Mouse (Mus musculus) lung, embryonic 16.5 days (tissue): ENCODE results near the gene Smok3c. TPM values are rescaled to one million over a fixed set of nuclear protein-coding genes. Genes with fewer than 3 reads are reported as not detected.

Experiments
- polyA plus RNA-seq: library from polyadenylated mRNA; unstranded; fragments of >200 nt; fragmentation: Nextera tagmentation; extraction: Ambion mirVana; gene quantifications from 2 replicates; pipeline ENCODE4 v1.2.1, GENCODE M21; 2015

Gene Smok3c
- polyA plus RNA-seq, 1 experiment from 2014 or later = not detected

Other genes with a start within 250 kb of the Smok3c start
- gene Pilra, start 216.9 kb upstream of the Smok3c start, polyA plus RNA-seq = 4.4 and 5.2 TPM in 2 replicates
- 1.1 and 1.8 TPM in 2 replicates for gene Pilrb1, start 195.1 kb upstream of the Smok3c start, polyA plus RNA-seq
- gene Pilrb2, start 181.4 kb upstream of the Smok3c start, polyA plus RNA-seq = 1.1 and 1.5 TPM in 2 replicates
- 0.77 and 0.79 TPM in 2 replicates for gene Cyp3a13, start 131.6 kb upstream of the Smok3c start, polyA plus RNA-seq
- 0.08 and 0.10 TPM in 2 replicates for gene Gjc3, start 90.1 kb upstream of the Smok3c start, polyA plus RNA-seq
- 1.1 TPM in 1 of 2 replicates, not detected in the other for gene Azgp1, start 71.7 kb upstream of the Smok3c start, polyA plus RNA-seq
- gene Smok3a, start 31.9 kb upstream of the Smok3c start, polyA plus RNA-seq = not detected in 2 replicates
- gene Smok3b, start 31.8 kb upstream of the Smok3c start, polyA plus RNA-seq = not detected in 2 replicates
- 14.8 and 18.1 TPM in 2 replicates for gene Zkscan1, start 31.9 kb downstream of the Smok3c start, polyA plus RNA-seq
- gene Zscan21, start 63.7 kb downstream of the Smok3c start, polyA plus RNA-seq = 57.9 and 61.5 TPM in 2 replicates
- 22.8 and 24.0 TPM in 2 replicates for gene Zfp113, start 102.5 kb downstream of the Smok3c start, polyA plus RNA-seq
- gene Cops6, start 107.9 kb downstream of the Smok3c start, polyA plus RNA-seq = 292 and 301 TPM in 2 replicates
- gene Ap4m1, start 118.8 kb downstream of the Smok3c start, polyA plus RNA-seq = 26.2 and 27.4 TPM in 2 replicates
- gene Mcm7, start 119.2 kb downstream of the Smok3c start, polyA plus RNA-seq = 180 and 197 TPM in 2 replicates
- gene Taf6, start 134.3 kb downstream of the Smok3c start, polyA plus RNA-seq = 87.3 and 88.8 TPM in 2 replicates
- 59.5 and 60.5 TPM in 2 replicates for gene Cnpy4, start 134.3 kb downstream of the Smok3c start, polyA plus RNA-seq
- 7.6 and 8.8 TPM in 2 replicates for gene Mblac1, start 141.1 kb downstream of the Smok3c start, polyA plus RNA-seq
- gene Nxpe5, start 172.7 kb downstream of the Smok3c start, polyA plus RNA-seq = not detected in 2 replicates
- 56.7 and 62.1 TPM in 2 replicates for gene Lamtor4, start 202.3 kb downstream of the Smok3c start, polyA plus RNA-seq
- 3.8 and 6.2 TPM in 2 replicates for gene BC037034, start 210.8 kb downstream of the Smok3c start, polyA plus RNA-seq
- gene Gal3st4, start 219.6 kb downstream of the Smok3c start, polyA plus RNA-seq = 1.2 and 1.5 TPM in 2 replicates
- gene Gm43720, start 226.8 kb downstream of the Smok3c start, polyA plus RNA-seq = 0.13 and 0.19 TPM in 2 replicates
- gene Gpc2, start 226.8 kb downstream of the Smok3c start, polyA plus RNA-seq = 16.7 and 17.1 TPM in 2 replicates
- 3.5 and 4.4 TPM in 2 replicates for gene Stag3, start 227.0 kb downstream of the Smok3c start, polyA plus RNA-seq